Mouse (Mus musculus) CD8-positive naive resting alpha-beta T cell, adult 2 months (primary cell): ENCODE measurements around the gene Otud5.
A peak's percentile ranks its signal among the peaks of the same experiment; 100 is the strongest.
"Not testable (repeated sequence)": the region's sequence is repeated elsewhere in the genome, so short reads cannot be mapped to it uniquely, and the experiment has no call there.

Experiments used
- DNase-seq, 2 experiments: peaks; one replicate each; pipeline ENCODE4 v3.0.0; 2022; ENCODE audit warnings: low read depth in 2 of 2, low spot score in 2 of 2

Otud5 gene

DNA sequence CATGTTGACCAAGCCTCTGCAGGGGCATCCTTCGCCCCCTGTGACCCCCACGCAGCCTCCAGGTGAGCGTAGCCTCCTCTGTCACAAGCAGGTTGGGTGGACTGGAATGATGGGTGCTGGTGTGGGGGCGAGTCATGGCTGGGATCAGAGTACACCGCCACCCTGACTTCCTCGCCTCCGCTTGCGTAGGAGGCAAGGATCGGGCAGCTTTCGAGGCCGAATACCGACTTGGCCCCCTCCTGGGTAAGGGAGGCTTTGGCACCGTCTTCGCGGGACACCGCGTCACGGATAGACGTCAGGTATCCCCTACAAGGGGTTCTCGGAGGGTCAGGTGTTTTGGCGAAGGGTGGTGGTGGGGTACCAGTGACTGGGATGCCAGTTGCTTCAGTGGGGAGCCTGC is 37.3 kb downstream of the Otud5 start:
- DNase-seq: peak in 1 of 2 experiments; percentile 28

DNA sequence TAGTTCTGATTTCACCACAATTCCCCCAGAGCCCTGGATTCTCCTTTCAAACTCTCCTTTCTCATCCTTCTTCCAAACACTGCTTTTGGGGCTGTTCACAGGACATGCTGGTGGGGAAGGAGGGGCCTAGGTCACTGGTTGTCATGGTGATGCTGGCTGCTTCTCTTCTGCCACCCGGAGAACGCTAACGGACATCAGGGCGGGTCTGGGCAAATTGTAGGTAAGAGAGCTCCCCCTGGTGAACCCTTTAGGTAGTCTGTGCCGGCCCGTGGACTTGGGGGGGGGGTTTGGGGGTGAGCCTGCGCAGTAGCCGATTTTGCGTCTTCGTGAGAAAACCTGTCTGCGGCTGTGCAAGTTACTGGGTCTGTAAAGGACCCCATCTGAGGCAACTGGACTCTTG is 38.7 kb downstream of the Otud5 start:
- peak; percentile 57 to 68 for DNase-seq

DNA sequence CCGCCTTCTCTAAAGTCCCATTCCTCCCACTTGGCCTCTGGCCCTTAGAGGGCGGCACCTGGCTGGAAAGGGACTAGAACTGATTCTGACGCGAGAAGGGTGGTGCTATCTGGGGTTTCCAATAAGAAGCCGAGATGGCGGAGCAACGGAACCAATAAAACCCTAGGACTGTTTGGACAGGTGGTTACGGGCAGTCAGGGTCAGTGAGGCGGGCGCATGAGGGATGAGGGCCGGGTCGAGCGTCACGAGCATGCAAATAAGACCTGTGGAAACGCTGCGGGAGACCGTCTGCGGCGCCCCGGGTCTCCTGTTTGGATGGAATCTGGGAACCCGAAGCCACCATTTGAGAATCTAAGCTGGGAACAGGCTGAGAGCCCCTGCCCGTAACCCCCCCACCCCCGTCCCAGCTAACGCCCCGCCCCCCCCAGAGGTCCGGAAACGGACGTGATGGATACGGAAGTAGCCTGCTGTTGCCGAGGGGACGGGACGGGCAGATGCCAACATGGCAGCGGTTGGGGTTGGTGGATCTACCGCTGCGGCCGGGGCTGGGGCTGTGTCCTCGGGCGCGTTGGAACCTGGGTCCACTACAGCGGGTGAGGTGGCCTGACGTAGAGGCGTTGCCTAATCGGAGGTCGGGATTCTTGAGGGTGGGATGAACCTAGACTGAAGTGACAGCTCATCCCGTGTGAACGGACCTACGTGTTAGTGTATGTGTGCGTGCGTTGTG is 42.8 kb downstream of the Otud5 start, which contains the start of gene Slc35a2:
TSS of gene Slc35a2 (plus strand) at position 188 of the 727 bp plus-strand sequence.
- peak in 1 of 2 experiments; percentile 50 for DNase-seq

DNA sequence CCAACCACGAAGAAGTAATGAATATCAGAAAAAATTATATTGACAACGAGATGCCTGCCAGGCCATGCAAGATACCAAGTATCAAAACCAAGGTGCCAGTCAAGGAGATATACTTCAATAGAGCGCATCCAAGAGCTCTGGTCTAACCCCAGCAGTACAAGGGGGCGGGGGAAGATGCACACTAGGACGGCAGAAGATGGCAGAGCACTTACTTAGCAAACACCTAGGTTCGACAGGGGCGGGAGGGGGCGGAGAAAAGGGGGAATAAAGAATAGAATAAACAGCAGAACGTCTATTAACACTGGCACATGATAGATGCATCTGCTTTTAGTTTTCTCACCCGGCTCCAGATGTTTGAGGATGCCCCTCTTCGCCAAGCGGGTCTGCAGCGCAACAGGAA is 57.0 kb downstream of the Otud5 start:
- no peak for DNase-seq

DNA sequence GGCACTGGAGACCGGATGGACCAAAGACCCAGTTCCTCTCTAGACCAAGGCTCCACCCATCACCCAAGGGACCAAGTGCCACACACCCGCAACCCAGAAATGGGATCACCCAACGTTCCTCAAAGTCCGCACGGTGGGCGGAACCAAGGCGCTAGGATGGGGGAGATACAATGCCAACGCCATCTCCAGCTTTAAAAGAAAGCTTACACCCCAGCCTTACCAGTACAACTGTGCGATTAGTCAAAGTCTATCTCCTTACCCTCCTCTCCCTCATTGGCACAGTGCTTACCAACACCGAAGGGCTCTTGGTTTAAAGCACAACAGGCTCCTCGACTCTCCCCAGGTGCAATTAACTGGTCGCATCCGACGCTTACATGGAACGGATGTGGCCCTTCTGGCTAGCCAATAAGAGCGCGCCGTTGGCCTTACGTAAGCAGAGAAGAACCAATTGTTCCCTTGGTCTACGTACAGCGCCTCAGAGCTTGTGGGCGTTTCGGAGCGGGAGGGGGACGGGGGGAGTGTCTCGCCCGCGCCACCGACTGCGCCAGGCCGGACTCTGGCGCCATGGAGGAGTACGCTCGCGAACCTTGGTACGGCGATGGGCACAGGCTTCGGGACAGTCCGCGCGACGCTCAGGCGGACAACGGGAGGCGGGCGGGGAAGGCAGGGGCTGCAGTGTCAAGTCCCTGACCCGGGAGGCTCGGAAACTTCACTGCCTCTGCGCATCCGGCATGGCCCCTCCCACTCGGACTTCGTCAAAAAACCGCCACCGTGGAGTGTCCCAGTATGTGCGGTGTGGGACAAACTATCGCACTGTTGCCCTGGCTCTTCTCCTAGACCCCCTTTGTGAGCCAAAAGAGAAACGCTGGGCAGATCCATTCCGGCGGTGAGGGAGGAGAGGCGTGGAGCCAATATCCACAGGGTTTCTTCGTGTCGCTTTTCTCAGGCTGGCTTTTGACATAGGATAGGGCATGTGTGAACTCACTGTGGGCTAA is 58.0 kb downstream of the Otud5 start, which contains the start of the genes Pqbp1 and Timm17b:
TSS of gene Pqbp1 (minus strand) at position 390 of the 995 bp plus-strand sequence.
TSS of gene Timm17b (plus strand) at position 478 of the 995 bp plus-strand sequence.
- peak; percentile 69 to 74 for DNase-seq

DNA sequence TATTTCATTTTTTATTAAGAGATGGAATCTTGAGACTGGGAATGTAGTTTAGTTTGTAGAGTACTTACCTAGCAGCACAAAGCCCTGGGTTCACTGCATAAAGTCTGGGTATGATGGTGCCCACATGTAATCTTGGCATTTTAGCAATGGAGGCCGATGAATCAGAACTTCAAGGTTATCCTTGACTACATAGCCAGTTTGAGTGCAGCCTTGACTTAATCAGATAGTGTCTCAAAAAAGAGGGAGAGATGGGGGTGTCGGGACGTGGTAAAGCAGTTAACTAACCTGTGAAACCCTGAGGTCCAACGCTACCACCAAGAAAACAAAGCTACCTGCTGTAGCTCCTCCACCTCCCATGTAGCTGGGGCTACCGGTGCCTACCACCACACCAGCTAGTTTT is 63.3 kb downstream of the Otud5 start:
- DNase-seq: no peak

DNA sequence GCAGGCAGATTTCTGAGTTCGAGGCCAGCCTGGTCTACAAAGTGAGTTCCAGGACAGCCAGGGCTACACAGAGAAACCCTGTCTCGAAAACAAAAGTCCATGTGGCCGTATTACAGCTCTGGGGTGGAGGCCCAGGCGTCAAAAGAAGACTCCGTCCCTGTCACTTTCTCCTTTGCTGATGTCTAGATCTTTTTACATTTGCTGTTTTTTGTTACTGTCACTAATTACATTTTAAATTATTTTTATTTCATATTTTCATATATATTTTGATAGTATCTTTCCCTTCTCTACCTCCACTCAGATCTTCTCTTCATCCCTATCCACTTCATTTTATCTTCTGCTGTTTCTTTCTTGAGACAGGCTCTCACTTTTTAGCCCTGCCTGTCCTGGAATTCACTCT is 66.6 kb downstream of the Otud5 start, which contains the start of gene Gm10491:
TSS of gene Gm10491 (minus strand) at position 101 of the 400 bp plus-strand sequence.
- no peak for DNase-seq

DNA sequence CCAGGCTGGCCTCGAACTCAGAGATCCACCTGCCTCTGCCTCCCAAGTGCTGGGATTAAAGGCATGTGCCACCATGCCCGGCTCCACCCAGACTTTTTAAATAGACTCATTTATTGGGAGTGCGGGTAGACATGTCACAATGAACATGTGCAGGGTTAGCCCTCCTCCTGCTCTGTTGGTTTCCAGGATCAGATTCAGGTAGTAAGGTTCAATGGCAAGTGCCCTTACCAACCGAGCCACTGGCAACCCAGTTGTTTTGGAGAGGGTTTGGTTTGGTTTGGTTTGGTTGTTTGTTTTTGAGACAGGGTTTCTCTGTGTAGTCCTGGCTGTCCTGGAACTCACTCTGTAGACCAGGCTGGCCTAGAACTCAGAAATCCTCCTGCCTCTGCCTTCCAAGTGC is 68.1 kb downstream of the Otud5 start, which contains the start of gene Gm10490:
TSS of gene Gm10490 (plus strand) at position 301 of the 400 bp plus-strand sequence.
- DNase-seq: not testable (repeated sequence)

DNA sequence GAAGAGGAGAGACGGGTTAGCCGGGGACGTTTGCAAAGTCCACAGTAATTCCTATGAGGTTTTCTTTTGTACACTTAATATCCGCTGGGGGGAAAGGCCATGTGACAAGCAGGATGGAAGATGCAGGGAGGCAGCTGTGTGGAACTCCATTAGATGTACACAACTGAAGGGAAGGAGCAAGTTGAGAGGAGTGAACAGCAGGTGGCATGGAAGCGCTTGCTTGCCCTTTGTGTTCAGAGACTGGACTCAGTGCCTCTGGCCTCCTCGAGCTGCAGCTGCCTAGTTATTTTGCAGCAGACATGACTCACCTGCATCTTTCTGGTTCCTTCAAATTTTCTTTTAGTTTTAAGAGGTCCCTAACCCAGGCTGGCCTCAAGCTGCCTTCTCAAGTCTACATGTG is 69.3 kb downstream of the Otud5 start:
- no peak for DNase-seq

DNA sequence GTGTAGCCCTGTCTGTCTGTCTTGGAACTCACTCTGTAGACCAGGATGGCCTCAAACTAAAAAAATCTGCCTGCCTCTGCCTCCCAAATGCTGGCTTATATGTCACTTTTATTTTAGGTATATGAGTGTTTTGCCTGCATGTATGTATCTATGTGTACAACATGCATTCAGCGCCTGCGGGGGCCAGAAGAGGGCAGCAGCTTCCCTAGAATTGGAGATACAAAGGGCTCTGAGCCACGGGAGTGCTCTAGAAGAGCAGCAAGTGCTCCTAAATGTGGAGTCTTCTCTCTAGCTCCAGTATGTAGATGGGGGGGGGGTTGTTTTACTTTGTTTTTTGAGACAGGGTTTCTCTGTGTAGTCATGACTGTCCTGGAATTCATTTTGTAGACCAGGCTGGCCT is 74.5 kb downstream of the Otud5 start:
- DNase-seq: peak in 1 of 2 experiments; percentile 24

DNA sequence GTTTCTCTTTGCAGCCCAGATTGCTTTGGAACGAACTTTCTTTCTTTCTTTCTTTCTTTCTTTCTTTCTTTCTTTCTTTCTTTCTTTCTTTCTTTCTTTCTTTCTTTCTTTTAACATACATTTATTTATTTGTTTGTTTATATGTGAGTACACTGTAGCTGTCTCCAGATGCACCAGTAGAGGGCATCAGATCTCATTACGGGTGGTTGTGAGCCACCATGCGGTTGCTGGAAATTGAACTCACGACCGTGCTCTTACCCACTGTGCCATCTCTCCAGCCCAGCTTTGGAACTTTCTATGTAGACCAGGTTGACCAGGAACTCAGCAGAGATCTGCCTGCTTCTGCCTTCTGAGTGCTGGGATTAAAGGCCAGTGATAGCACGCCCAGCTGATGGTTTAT is 76.8 kb downstream of the Otud5 start:
- not testable (repeated sequence) for DNase-seq

DNA sequence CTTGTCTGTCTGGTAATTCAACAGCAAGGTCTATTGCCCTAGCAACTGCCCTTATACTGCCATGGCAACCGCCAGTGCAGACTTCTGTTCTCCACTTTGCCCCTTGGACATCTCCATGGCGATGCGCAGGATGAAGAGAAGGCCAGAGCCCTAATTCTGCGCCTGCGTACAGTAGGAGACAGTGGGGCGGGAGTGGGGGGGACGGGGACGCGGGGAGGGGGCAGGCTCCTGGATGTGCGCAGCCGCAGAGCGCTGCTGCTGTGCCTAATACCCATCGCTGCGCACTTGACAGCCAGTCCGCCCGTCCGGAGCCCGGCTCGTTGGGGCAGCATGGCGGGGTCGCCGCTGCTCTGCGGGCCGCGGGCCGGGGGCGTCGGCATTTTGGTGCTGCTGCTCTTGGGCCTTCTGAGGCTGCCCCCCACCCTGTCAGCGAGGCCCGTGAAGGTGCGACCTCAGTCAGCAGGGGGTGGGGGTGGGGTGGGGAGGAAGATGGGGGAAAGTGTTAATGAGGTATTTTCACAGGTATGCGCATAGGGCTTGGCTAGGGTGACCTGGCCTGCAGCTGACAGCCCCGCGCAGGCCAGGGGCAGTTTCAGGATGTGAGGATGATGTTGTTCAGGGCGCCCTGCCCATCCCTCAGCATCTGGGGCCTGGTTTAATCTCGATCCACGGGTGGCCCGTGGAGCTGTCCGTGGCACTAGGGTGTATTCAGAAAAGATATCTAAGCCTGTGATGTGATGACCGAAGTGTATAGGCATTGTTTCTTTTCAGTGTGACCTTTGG is 78.6 kb downstream of the Otud5 start, which contains the start of gene Pcsk1n:
TSS of gene Pcsk1n (plus strand) at position 222 of the 783 bp plus-strand sequence.
- DNase-seq: no peak

DNA sequence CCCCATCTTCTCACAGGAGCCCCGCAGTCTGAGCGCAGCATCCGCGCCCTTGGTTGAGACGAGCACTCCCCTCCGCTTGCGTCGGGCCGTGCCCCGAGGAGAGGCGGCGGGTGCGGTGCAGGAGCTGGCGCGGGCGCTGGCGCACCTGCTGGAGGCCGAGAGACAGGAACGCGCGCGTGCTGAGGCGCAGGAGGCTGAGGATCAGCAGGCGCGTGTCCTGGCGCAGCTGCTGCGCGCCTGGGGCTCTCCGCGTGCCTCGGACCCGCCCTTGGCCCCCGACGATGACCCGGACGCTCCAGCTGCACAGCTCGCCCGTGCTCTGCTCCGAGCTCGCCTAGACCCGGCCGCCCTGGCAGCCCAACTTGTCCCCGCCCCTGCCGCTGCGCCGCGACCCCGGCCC is 80.9 kb downstream of the Otud5 start:
- DNase-seq: no peak
